Mouse (Mus musculus) stomach, postnatal 0 days (tissue): Measurements from ENCODE around the gene Cacna1g. TPM values are rescaled to one million over a fixed set of nuclear protein-coding genes. Genes with fewer than 3 reads are reported as not detected.

Source experiments
- ATAC-seq: fragments of 200-750 bp; cut with Nextera tagmentation; 2 replicates; pipeline ENCODE4 v1.8.0; 2017; ENCODE audit not compliant: low FRiP score, low TSS enrichment
- DNase-seq: peaks from one replicate; pipeline ENCODE4 v3.0.0-alpha.2; 2016; ENCODE audit warnings: low spot score
- H3K27ac ChIP-seq: fragments of 300-500 bp; sonication (generic); replicated peaks from 2 replicates; pipeline ENCODE4 v1.5.1; 2014; ENCODE audit warnings: mild to moderate bottlenecking, control low read depth
- H3K27me3 ChIP-seq: fragments of 300-500 bp; sonication (generic); 2 replicates; pipeline ENCODE4 v1.6.1; 2014; ENCODE audit warnings: low read length; ENCODE audit not compliant: control insufficient read depth, insufficient read depth
- H3K36me3 ChIP-seq: fragments of 300-500 bp; sonication (generic); 2 replicates; pipeline ENCODE4 v1.6.1; 2014; ENCODE audit warnings: low read length, mixed read lengths; ENCODE audit not compliant: control insufficient read depth, insufficient read depth
- H3K4me1 ChIP-seq: fragments of 300-500 bp; sonication (generic); replicated peaks from 2 replicates; pipeline ENCODE4 v1.6.1; 2014; ENCODE audit warnings: antibody characterized with exemption; ENCODE audit not compliant: control insufficient read depth, insufficient read depth
- H3K4me2 ChIP-seq: fragments of 300-500 bp; sonication (generic); replicated peaks from 2 replicates; pipeline ENCODE4 v1.6.1; 2014; ENCODE audit warnings: low read depth, mild to moderate bottlenecking, control low read depth, moderate library complexity
- H3K4me3 ChIP-seq: fragments of 300-500 bp; sonication (generic); 2 replicates; pipeline ENCODE4 v1.5.1; 2014; ENCODE audit warnings: low read depth, low read length, control low read depth
- H3K9ac ChIP-seq: fragments of 300-500 bp; sonication (generic); 2 replicates; pipeline ENCODE4 v1.6.1; 2014; ENCODE audit warnings: mild to moderate bottlenecking, low read length, control low read depth, mixed read lengths
- H3K9me3 ChIP-seq: fragments of 300-500 bp; sonication (generic); 2 replicates; pipeline ENCODE4 v1.6.1; 2016; ENCODE audit warnings: low read length; ENCODE audit not compliant: control insufficient read depth
- CTCF ChIP-seq: IDR thresholded peaks from 2 replicates; pipeline ENCODE4 v1.5.1; 2016; ENCODE audit warnings: antibody characterized with exemption, low read depth, mild to moderate bottlenecking, moderate library complexity
- EP300 ChIP-seq: optimal IDR thresholded peaks from 2 replicates; pipeline ENCODE3; 2016; ENCODE audit warnings: antibody characterized with exemption
- WGBS: fragments of 180-500 bp; shearing (Covaris S2); extraction: QIAGEN DNeasy Blood & Tissue Kit; methylation state at CpG from one replicate; pipeline ENCODE4 v1.1.7; 2014; 5-methylcytosine and 5-hydroxymethylcytosine counted together
- polyA plus RNA-seq: library from polyadenylated mRNA; unstranded; fragments of >200 nt; fragmentation: Nextera tagmentation; extraction: Ambion mirVana; gene quantifications from 2 replicates; pipeline ENCODE4 v1.2.1, GENCODE M21; 2015

The Cacna1g gene
- polyA plus RNA-seq, 1 experiment from 2014 or later = 1.8 TPM

- no peak overlapping the region for H3K9ac ChIP-seq
- H3K27me3 ChIP-seq = no peaks in the 10 kb centered on the region
- H3K36me3 ChIP-seq = no peaks in the 10 kb centered on the region
- TF ChIP-seq EP300 (no peak), CTCF (no peak)
- no peaks in the 10 kb centered on the region; the same call in 1 of the 2 replicates for H3K4me1 ChIP-seq
- ATAC-seq (peak; percentile 31; the same call in 1 of the 2 replicates), DNase-seq (no peak)
- WGBS = 56% methylated on average over 12 of the region's 12 CpGs
- H3K4me3 ChIP-seq = no peak overlapping the region
- H3K9me3 ChIP-seq = no peaks in the 10 kb centered on the region
- H3K27ac ChIP-seq = no peak overlapping the region
- H3K4me2 ChIP-seq = no peak overlapping the region
These were observed 22.8 kb downstream of the Cacna1g start for GRCm38 (mm10) chr11:94451091-94451773.

- Histone ChIP-seq H3K4me1 (no peaks in the 10 kb centered on the region), H3K27ac (no peak overlapping the region), H3K9me3 (no peaks in the 10 kb centered on the region), H3K4me3 (no peak overlapping the region), H3K36me3 (no peaks in the 10 kb centered on the region), H3K9ac (no peak overlapping the region), H3K27me3 (no peaks in the 10 kb centered on the region), H3K4me2 (no peak overlapping the region)
- no peak for DNase-seq
- ATAC-seq = no peak
- TF ChIP-seq CTCF (no peak), EP300 (no peak)
- WGBS = 61% methylated on average over 5 of the region's 5 CpGs
These were observed 24.1 kb downstream of the Cacna1g start for GRCm38 (mm10) chr11:94449886-94450285.

- DNase-seq (no peak), ATAC-seq (no peak)
- no peaks in the 10 kb centered on the region for H3K36me3 ChIP-seq
- H3K4me3 ChIP-seq = no peak overlapping the region
- H3K9me3 ChIP-seq = no peaks in the 10 kb centered on the region
- no peak for TF ChIP-seq CTCF
- no peak for TF ChIP-seq EP300
- H3K27ac ChIP-seq = no peak overlapping the region
- no peaks in the 10 kb centered on the region for H3K27me3 ChIP-seq
- no peaks in the 10 kb centered on the region for H3K4me1 ChIP-seq
- no peak overlapping the region for H3K9ac ChIP-seq
- 53% methylated on average over 8 of the region's 8 CpGs for WGBS
- no peak overlapping the region for H3K4me2 ChIP-seq
These were observed 24.8 kb downstream of the Cacna1g start for GRCm38 (mm10) chr11:94449239-94449638.

GRCm38 (mm10) chr11:94447017-94447416 lies 27.0 kb downstream of the Cacna1g start:
- Histone ChIP-seq H3K27me3 (no peaks in the 10 kb centered on the region), H3K9me3 (no peaks in the 10 kb centered on the region), H3K9ac (no peak overlapping the region), H3K36me3 (no peaks in the 10 kb centered on the region), H3K27ac (no peak overlapping the region), H3K4me3 (no peak overlapping the region), H3K4me2 (no peak overlapping the region), H3K4me1 (no peaks in the 10 kb centered on the region)
- no peak for ATAC-seq
- 40% methylated on average over 3 of the region's 3 CpGs for WGBS
- no peak for DNase-seq
- TF ChIP-seq EP300 (no peak), CTCF (no peak)

- DNase-seq (no peak), ATAC-seq (no peak)
- no peaks in the 10 kb centered on the region for H3K27me3 ChIP-seq
- no peak overlapping the region for H3K4me3 ChIP-seq
- WGBS = 27% methylated on average over 4 of the region's 4 CpGs
- no peak overlapping the region for H3K27ac ChIP-seq
- no peaks in the 10 kb centered on the region for H3K4me1 ChIP-seq
- no peak overlapping the region for H3K9ac ChIP-seq
- H3K36me3 ChIP-seq = no peaks in the 10 kb centered on the region
- no peaks in the 10 kb centered on the region for H3K9me3 ChIP-seq
- TF ChIP-seq CTCF = no peak
- TF ChIP-seq EP300 = no peak
- no peak overlapping the region for H3K4me2 ChIP-seq
These were observed 28.7 kb downstream of the Cacna1g start for GRCm38 (mm10) chr11:94445300-94445699.

- no peaks in the 10 kb centered on the region for H3K4me1 ChIP-seq
- H3K36me3 ChIP-seq = no peaks in the 10 kb centered on the region
- 70% methylated on average over 5 of the region's 5 CpGs for WGBS
- no peak for DNase-seq
- no peak for ATAC-seq
- no peak overlapping the region for H3K4me3 ChIP-seq
- H3K9ac ChIP-seq = no peak overlapping the region
- no peak overlapping the region for H3K4me2 ChIP-seq
- no peaks in the 10 kb centered on the region for H3K9me3 ChIP-seq
- H3K27ac ChIP-seq = no peak overlapping the region
- H3K27me3 ChIP-seq = no peaks in the 10 kb centered on the region
- TF ChIP-seq EP300 = no peak
- TF ChIP-seq CTCF = no peak
These were observed 29.2 kb downstream of the Cacna1g start for GRCm38 (mm10) chr11:94444829-94445228.
